Mouse (Mus musculus): ENCODE measurements at regions not wholly inside any gene's neighbourhood (a gene's known extent, or its start where the extent isn't known, plus 50 kb on each side); places are given as distances from the start of the nearest gene placed in this dataset.

DNA sequence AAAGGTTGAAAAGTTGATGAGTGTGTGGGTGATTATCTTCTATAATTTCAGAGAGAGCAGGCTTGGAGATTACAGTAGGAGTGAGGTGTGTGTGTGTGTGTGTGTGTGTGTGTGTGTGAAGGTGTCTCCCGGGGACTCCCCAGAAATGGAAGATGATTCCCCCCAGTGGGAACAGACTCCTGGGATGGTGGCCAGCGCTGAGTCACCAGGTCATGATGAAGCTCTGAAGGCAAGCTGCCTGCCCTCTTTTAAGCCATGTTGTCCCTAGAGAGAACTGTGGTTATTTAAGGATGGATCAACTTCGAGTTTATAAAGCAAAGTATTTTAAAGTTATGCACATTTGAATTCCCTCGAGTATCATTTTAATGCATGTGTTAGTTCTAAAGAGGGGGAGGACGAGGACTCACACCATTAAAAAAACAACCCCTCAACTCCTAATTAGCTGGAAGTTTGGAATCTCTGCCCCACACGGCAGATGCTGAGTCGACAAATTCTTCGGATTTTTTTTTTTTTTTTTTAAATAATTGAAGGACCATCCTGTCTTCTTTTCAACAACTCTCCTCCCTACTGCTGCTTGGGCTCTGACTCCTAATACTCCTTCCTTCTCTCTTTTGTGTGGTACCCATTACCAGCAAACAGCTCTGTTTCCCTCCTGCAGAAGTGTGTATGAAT, 186.6 kb downstream of the Ly86 start:
- DNase-seq: no peak

DNA sequence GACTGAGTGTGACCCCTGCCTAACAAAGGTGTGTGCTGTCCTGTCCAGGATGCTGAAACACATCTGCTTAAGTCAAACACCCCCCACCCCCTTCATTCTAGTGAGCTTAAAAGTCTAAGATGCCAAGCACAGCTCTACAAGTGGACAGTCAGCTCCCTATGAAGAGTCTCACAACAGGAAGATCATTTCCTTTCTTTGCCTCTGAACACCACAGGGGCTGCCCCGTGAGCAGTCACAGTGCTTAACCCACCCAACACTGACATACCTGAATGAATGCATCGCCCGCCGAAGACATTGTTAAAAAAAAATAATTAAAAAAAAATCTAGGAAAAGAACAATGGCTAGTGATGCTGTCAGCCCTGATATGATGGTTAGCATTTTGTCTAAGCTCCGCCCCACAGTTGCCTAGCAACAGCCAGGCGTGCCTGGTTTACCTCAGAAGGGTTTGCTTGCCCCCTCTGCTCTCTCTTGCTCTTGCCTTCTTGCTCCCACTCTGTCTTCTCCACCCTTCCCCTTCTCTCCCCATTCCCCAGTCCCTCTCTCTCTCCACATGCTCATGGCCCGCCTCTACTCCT, 187.7 kb downstream of the Ly86 start:
- no peak for DNase-seq

GRCm38 (mm10) chr13:37533851-37534250, 188.8 kb downstream of the Ly86 start:
- DNase-seq: no peak

DNA sequence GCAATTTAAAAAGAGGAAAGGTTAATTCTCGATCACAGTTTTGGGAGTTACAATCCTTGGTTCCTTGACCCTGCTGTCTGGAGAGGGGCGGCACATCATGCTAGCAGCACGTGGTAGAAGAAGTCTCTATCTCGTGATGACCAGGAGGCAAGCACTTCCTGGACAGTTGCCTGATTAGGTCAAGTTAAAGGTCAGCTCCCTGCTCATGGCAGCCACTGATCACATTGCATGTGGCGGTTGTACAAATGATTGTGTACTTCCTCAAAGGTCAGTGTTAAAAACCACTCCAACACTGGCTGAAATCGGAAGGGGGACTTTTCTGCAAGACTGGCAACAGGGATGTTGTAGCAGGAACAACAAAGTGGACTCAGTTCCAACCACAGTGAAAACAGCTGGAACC, 192.3 kb downstream of the Ly86 start:
- no peak for DNase-seq

DNA sequence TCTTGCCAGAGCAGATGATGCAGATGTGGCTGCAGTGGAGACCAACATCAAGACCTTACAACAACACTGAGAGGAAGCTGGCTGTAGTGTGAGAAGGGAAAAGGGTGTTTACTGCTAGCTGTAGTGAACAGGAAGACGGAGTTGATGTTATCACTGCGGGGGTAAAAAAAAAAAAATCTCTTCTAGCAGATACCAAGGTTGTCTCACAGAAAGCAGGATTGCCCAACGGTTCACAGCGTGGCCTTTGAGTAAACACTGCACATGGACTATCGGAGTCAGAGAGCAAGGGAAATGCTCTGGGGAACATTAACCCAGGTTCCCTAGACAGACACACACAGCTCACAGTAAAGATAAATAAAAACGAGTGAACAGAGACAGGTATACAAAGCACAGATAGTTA, 192.8 kb downstream of the Ly86 start:
- DNase-seq: peak; percentile 46

GRCm38 (mm10) chr13:37540980-37541531, 196.0 kb downstream of the Ly86 start:
- DNase-seq: no peak

GRCm38 (mm10) chr13:37541674-37542073, 196.7 kb downstream of the Ly86 start:
- peak; percentile 86 for DNase-seq

DNA sequence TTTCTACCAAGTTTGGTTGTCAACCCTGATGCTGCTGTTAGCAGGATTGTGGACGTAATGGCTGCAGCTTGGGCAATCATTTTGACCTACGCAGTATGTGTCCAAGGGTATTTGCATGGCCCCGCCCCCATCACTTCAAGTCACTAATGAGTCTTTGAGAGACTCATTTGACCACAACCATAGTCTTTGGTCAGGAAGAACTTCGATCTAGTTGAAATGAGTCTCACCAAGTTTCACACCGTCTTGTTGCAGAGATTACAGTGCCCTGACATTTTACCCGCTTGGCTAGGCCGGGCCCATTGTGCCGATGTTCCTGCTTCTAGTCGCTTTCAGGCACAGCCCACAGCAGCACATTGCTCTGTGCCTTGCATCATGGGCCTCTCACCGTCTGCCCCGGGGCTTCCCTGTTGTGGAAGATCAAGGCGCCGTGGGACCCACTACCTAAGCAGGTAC, 197.8 kb downstream of the Ly86 start:
- no peak for DNase-seq

- DNase-seq: no peak
These were observed 198.8 kb downstream of the Ly86 start for GRCm38 (mm10) chr13:37543788-37544187.

DNA sequence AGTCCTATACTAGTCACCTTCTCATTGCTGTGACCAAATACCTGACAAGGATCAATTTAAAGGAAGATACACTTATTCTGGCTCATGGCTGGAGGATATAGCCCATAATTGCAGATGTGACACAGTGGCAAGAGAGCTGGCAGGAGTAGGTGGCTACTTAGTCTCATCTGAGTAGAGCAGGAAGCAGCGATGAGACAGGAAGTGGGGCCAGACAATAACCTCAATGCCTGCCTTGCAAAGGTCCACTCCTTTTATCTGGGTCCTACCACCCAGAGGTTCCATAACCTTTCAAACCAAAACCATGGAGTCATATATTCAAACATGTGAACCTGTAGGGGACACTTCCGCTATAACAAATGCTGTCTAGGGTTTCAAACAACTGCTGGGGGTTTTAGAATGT, 199.7 kb downstream of the Ly86 start:
- DNase-seq: no peak

DNA sequence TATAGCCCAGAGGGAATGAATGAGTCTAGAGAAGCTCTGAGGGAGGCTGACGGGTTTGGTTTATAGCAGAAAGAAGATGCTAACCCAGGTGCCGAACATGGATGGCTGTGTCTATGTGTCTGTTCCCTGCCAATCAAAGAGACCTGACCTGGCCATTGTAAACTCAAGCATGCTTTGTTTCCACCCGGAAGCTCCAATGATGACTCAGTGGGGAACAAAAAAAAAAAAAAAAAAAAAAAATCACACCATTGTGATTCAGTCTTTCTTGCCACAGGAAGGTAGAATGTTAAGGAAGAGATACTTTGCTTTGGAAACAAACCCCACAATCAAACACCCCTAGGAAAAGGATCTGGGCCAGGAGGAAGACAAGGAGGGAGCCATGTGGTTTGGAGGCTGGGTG, 201.5 kb downstream of the Ly86 start:
- no peak for DNase-seq

GRCm38 (mm10) chr13:37550584-37550983, 205.6 kb downstream of the Ly86 start:
- DNase-seq: no peak

DNA sequence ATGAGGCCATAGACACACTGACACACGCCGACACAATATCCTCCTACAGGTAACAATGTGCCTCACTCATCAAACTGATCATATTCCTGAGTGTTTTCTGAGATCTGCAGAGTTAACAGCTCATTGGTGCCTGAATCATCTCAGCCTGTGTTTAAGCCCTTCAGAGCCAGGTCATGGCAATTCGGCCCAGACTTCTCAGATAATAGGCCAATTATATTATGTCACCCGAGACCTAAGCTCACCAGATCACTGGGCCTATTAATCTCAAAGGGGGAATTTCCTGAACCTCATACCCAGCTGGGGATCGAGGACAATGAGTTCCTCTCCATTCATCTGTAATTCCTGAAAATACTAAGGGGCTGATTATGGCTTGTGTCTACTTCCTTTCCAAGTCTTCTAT, 208.4 kb downstream of the Ly86 start:
- DNase-seq: no peak

- DNase-seq: no peak
These were observed 212.2 kb downstream of the Ly86 start for GRCm38 (mm10) chr13:37557183-37557582.

- DNase-seq: no peak
These were observed 212.8 kb downstream of the Ly86 start for GRCm38 (mm10) chr13:37557766-37558165.

DNA sequence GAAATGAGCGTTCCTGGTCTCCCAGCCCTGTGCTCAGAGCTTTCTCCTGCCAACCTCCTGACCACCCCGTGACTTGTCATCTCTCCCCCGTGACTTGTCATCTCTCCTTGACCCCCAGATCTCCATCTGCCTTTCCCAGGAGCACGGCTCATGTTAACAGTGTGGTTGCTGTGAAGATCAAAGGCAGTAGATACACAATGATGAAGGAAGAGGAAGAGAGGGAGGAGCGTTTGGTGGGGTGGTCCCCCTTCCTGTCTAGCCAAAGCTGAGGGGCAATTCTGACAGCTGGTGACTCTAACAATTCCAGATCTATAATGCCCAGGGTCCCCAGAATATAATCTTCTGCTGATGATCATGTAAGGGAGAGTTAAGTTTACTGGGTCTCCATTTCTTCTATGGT, 214.0 kb downstream of the Ly86 start:
- DNase-seq: no peak

DNA sequence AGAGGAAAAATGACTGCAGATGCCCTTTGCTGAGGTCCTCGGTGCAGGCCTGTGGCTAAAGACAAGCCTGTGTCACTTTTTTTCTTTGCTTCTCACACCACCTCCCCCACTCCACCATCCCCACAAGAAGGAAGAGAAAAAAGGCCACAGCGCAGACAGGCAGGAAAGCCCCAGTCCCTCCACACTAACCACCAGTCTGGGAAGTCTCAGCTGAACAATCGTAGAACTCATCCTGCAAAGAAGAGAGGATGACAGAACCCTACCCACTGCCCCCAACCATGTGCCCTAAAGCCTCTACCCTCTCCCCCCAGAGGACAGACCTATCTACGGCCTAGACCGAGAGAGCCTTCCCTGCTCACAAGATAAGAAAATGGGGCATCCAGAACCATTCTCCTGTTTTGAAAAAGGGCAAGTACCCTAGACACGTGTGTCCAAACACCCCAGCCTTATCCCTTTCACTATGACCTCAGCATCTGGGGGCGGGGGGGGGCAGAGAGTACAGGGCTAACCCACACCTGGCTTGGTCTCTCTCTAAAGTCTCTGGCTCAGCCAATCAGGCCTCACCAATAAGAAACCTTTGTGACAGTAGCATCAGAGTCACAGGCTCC, 214.8 kb downstream of the Ly86 start:
- no peak for DNase-seq

DNA sequence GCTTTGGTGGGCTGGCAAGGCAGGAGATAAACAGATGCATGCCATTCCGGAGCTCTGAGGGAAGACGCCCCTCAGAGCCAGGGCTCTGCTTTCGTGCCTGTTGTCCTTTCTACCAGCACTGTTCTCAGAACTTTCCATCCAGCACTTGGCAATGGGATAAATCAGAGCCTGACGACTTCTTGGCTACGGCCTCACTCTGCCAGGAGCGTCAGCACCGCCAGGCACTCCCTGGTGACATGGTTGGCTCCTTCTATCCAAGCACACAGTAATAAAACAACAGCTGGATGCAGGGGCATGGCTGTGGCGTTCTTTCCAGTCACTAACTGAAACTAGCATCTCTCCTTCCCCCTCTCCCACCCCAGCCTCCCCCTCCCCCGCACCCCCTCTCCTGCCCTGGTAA, 215.4 kb downstream of the Ly86 start:
- DNase-seq: no peak

DNA sequence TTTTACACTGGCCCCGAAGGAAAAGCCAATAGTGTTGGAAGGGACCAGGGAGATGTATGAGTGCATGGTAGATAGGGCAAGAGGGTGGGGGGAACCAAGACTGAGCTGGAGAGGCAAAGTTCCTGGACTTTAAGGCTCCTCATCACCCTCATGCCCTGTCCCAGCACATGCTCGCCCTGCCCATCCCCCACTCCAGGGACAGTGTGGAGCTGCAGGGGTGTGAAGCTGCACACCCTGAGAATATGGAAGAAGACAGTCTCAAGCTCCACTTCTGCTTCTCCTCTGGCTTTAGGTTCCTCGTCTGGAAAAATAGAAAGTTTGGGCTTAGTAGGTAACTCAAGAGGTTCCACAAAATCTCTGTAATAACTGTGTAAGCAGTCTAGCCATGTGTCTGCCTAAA, 215.8 kb downstream of the Ly86 start:
- no peak for DNase-seq

DNA sequence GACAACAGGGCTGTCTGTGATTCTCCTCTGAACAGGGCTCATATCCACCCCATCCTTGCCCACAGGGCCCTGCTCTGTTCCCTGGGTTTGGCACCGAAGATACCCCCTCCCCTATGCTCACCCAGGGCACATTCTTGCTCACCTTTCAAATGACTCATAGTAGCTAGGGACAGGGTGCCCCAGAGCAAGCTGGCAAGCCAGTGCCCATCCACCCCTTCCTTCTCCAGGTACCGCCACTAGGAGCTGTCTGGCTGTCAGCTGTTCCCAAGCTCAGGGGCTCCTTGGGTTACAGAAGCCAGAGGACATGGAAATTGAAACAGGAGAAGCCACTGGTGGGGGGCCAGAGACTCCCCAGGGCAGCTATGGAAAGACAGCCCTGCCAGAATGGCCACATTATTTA, 216.4 kb downstream of the Ly86 start:
- no peak for DNase-seq

DNA sequence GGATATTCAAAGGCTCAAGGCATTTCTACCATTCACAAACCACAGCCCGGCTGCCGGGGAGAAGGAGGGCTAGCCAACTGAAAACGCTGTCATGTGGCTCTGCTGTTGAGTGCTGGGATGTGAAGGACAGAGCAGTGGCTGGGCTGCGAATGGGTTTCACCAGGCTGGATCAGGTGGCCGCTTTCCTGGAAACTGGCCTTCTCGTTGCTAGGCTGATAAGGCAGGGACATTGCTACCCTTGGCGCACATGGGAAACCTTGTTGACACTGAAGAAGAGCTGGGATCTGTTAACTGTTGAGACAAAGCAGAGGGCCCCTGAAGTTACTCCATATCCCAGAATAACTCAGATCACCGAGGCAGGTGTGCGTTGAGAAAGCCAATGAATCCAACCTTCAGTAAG, 216.1 kb upstream of the Rreb1 start:
- no peak for DNase-seq

- peak; percentile 91 for DNase-seq
These were observed 215.5 kb upstream of the Rreb1 start for GRCm38 (mm10) chr13:37562652-37563051.

- DNase-seq: no peak
These were observed 209.1 kb upstream of the Rreb1 start for GRCm38 (mm10) chr13:37569051-37569450.

DNA sequence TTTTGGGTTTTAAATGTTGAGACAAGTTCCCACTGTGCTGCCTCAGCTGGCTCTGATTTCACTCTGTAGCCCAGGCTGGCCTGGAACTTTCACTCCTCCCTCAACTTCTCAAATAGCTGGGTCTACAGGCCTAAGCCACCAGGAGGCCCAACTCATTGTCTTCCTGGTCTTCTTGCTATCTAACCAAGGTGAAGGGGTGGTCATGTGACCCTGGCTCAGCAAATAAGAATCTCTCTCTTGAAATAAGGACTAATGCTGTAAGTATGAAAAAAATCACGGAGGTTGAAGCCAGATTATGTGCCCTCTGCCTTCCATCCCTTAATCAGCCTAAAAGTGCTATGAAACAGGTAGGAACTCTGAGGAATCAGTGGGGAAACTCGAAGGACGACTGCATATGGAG, 208.7 kb upstream of the Rreb1 start:
- DNase-seq: no peak

Data from lung, postnatal 10 days (tissue).